Mouse (Mus musculus) C2C12 (cell line): Measurements from ENCODE around the gene Tmem131. TPM values are rescaled to one million over a fixed set of nuclear protein-coding genes. Genes with fewer than 3 reads are reported as not detected.

Source experiments
- H3K27me3 ChIP-seq: one replicate; pipeline ENCODE4 v1.6.1; 2011; ENCODE audit not compliant: control insufficient read depth, insufficient read depth, insufficient read length
- H3K36me3 ChIP-seq: one replicate; pipeline ENCODE4 v1.6.1; 2011; ENCODE audit not compliant: control insufficient read depth, insufficient read depth
- H3K4me3 ChIP-seq: one replicate; pipeline ENCODE4 v1.5.1; 2011; ENCODE audit warnings: mild to moderate bottlenecking, control low read depth; ENCODE audit not compliant: poor library complexity, insufficient read depth, severe bottlenecking
- H3K79me2 ChIP-seq: one replicate; pipeline ENCODE4 v1.6.1; 2011; ENCODE audit not compliant: control insufficient read depth, insufficient read depth
- H3K79me3 ChIP-seq: one replicate; pipeline ENCODE4 v1.6.1; 2011; ENCODE audit warnings: low read depth, control low read depth
- H3ac ChIP-seq: one replicate; pipeline ENCODE3; 2011; ENCODE audit warnings: low read depth; ENCODE audit not compliant: control insufficient read depth, insufficient read length
- CEBPB ChIP-seq: IDR thresholded peaks from one replicate; pipeline ENCODE4 v1.6.1; 2011; ENCODE audit warnings: low read depth, mild to moderate bottlenecking, control low read depth, moderate library complexity
- CTCF ChIP-seq: IDR thresholded peaks from one replicate; pipeline ENCODE4 v1.5.1; 2011; ENCODE audit not compliant: control insufficient read depth, insufficient read depth, insufficient read length
- FOSL1 ChIP-seq: IDR thresholded peaks from one replicate; pipeline ENCODE4 v1.8.0; 2011; ENCODE audit warnings: mild to moderate bottlenecking, low read length; ENCODE audit not compliant: poor library complexity, insufficient read depth, severe bottlenecking
- MAX ChIP-seq: IDR thresholded peaks from one replicate; pipeline ENCODE4 v1.6.1; 2011; ENCODE audit warnings: mild to moderate bottlenecking, control low read depth
- MYOD1 ChIP-seq: IDR thresholded peaks from one replicate; pipeline ENCODE4 v1.6.1; 2011; ENCODE audit warnings: low read depth; ENCODE audit not compliant: control insufficient read depth, insufficient read length
- MYOG ChIP-seq: IDR thresholded peaks from one replicate; pipeline ENCODE4 v1.6.1; 2011; ENCODE audit not compliant: control insufficient read depth, insufficient read length; ENCODE audit errors: extremely low read depth
- USF1 ChIP-seq: IDR thresholded peaks from one replicate; pipeline ENCODE4 v1.6.1; 2011; ENCODE audit warnings: low read depth, mild to moderate bottlenecking, control low read depth, moderate library complexity
- polyA plus RNA-seq: library from polyadenylated mRNA; unstranded; fragments of >200 nt; fragmentation: generic; extraction: Trizol; gene quantifications from one replicate; pipeline ENCODE4 v1.2.1, GENCODE M21; 2012; ENCODE audit warnings: missing spikeins

Tmem131 gene
- polyA plus RNA-seq, 1 experiment, result 12.9 TPM

DNA sequence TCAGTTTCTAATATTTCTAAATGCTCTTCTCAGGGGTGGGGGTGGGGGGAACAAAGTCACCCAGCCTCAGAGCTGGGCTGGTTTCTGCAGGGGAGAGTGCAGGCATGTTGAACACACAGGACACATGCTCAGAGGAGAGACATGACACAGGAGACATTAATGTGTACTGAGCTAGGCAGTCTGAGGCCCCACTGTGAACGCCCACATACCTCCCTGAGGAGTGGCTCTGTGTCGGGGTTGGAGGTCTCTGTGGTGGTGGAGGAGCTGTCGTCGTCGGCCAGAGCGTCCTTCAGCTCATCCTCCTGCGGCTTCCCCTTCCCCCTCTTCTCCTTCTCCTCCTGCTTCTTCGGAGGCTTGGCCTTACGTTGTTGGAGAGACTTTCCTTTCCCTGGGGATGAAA, 139.2 kb downstream of the Tmem131 start:
- TF ChIP-seq CTCF, result no peak
- peaks cover 53% of the 10 kb centered on the region for H3K36me3 ChIP-seq

GRCm38 (mm10) chr1:36800379-36801011, 143.0 kb downstream of the Tmem131 start:
- H3K79me3 ChIP-seq, result no peaks in the 10 kb centered on the region
- H3ac ChIP-seq, result no peak overlapping the region
- H3K36me3 ChIP-seq, result peaks cover 51% of the 10 kb centered on the region
- H3K79me2 ChIP-seq, result no peaks in the 10 kb centered on the region
- no peak overlapping the region for H3K4me3 ChIP-seq
- no peaks in the 10 kb centered on the region for H3K27me3 ChIP-seq
- TF ChIP-seq MAX (no peak), CTCF (no peak), MYOG (no peak), FOSL1 (no peak), MYOD1 (no peak), CEBPB (no peak), USF1 (no peak)

More for the DNA sequence above, 139.2 kb downstream of the Tmem131 start:
- Histone ChIP-seq H3K79me2 (no peaks in the 10 kb centered on the region), H3K27me3 (no peaks in the 10 kb centered on the region), H3K79me3 (no peaks in the 10 kb centered on the region), H3K4me3 (no peak overlapping the region), H3ac (no peak overlapping the region)

DNA sequence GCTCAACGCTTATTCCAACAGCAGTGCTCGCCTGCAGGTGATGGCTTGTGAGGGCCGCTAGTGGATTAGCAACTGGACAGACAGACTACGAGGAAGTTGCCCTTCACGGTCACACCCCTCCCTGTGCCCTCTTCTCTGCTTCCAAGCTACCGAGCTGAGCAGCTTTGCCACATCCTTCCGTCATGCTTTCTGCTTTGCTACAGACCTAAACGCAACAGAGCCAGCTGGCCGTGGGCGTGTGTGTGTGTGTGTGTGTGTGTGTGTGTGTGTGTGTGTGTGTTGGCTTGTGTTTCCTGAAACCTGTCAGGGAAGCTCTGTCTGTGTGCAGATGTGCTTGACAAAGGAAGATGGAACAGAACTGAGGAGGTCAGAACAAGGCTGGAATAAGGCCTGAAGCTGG, 146.0 kb downstream of the Tmem131 start:
- H3K27me3 ChIP-seq, result no peaks in the 10 kb centered on the region
- H3K79me3 ChIP-seq, result no peaks in the 10 kb centered on the region
- TF ChIP-seq USF1, result no peak
- H3K4me3 ChIP-seq, result no peak overlapping the region
- peaks cover 59% of the 10 kb centered on the region for H3K36me3 ChIP-seq
- no peaks in the 10 kb centered on the region for H3K79me2 ChIP-seq
- no peak overlapping the region for H3ac ChIP-seq

GRCm38 (mm10) chr1:36796711-36797110, 146.8 kb downstream of the Tmem131 start:
- H3ac ChIP-seq, result no peak overlapping the region
- H3K27me3 ChIP-seq, result no peaks in the 10 kb centered on the region
- no peaks in the 10 kb centered on the region for H3K79me2 ChIP-seq
- no peaks in the 10 kb centered on the region for H3K79me3 ChIP-seq
- H3K36me3 ChIP-seq, result peaks cover 58% of the 10 kb centered on the region
- H3K4me3 ChIP-seq, result no peak overlapping the region
- TF ChIP-seq MAX (no peak), FOSL1 (no peak), MYOD1 (no peak)

DNA sequence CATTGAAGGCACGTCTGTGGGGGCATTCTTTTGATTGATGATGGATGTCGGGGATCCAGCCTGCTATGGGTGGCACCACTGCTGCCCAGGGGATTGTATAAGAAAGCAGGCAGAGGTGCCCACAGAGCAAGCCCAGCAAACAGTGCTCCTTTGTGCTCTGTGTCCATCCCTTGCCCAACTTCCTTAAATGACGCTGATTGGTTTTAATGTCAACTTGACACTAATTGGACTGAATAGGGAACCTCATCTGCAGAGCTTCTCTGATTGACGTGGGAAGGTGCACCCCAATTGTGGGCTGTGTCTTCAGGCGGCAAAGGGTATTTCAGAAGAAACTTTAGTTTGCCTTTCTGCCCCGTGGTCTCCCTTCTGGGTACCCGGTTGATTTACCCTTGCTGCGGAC, 154.1 kb downstream of the Tmem131 start:
- no peak overlapping the region for H3ac ChIP-seq
- H3K79me3 ChIP-seq, result no peaks in the 10 kb centered on the region
- no peak overlapping the region for H3K4me3 ChIP-seq
- TF ChIP-seq FOSL1, result no peak
- no peak for TF ChIP-seq USF1
- TF ChIP-seq MYOG, result no peak
- TF ChIP-seq CEBPB, result no peak
- no peak for TF ChIP-seq MYOD1
- no peak for TF ChIP-seq CTCF
- TF ChIP-seq MAX, result no peak
- peaks cover 17% of the 10 kb centered on the region for H3K36me3 ChIP-seq
- no peaks in the 10 kb centered on the region for H3K79me2 ChIP-seq
- no peaks in the 10 kb centered on the region for H3K27me3 ChIP-seq

DNA sequence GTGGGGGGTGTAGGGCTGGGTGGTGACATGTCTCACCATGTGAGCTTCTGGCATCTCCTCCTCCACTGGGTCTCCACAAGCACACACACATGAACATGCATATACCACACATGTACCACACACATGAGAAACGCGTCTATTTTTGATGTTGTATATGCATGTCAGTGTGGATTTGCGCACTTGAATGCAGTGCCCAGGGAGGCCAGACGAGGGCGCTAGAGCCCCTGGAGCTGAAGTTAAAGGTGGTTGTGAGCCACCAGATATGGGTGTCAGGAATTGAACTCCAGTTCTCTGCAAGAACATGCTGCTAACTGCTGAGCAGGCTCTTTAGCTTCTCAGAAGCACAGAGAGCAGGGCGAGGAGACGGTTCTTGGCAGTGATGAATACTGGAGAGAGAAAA, 157.1 kb downstream of the Tmem131 start:
- no peaks in the 10 kb centered on the region for H3K79me3 ChIP-seq
- no peak overlapping the region for H3ac ChIP-seq
- TF ChIP-seq MYOG, result no peak
- no peak for TF ChIP-seq FOSL1
- TF ChIP-seq CEBPB, result no peak
- no peak for TF ChIP-seq CTCF
- TF ChIP-seq MAX, result no peak
- TF ChIP-seq MYOD1, result no peak
- no peak for TF ChIP-seq USF1
- no peaks in the 10 kb centered on the region for H3K79me2 ChIP-seq
- peaks cover 13% of the 10 kb centered on the region for H3K27me3 ChIP-seq
- no peak overlapping the region for H3K4me3 ChIP-seq
- peaks cover under 1% of the 10 kb centered on the region for H3K36me3 ChIP-seq
